Mouse (Mus musculus) bone marrow, adult 2 months (tissue): ENCODE results near the gene Tgfbr3.

Source experiments
- CTCF ChIP-seq: fragments of 200-500 bp; IDR thresholded peaks from 2 replicates; pipeline ENCODE4 v1.5.1; 2011; ENCODE audit warnings: low read length, control low read depth; ENCODE audit not compliant: control insufficient read depth, insufficient read depth
- POLR2A ChIP-seq: fragments of 200-500 bp; IDR thresholded peaks from 2 replicates; pipeline ENCODE4 v1.6.1; 2011; ENCODE audit warnings: low read depth, mild to moderate bottlenecking, control low read depth, low read length, borderline replicate concordance; ENCODE audit not compliant: control insufficient read depth

GRCm38 (mm10) chr5:107218594-107218993, 70.8 kb downstream of the Tgfbr3 start:
- TF ChIP-seq CTCF (no peak), POLR2A (no peak)
